Mouse (Mus musculus): ENCODE measurements at regions not wholly inside any gene's neighbourhood (a gene's known extent, or its start where the extent isn't known, plus 50 kb on each side); places are given as distances from the start of the nearest gene placed in this dataset.
A peak's percentile ranks its signal among the peaks of the same experiment; 100 is the strongest.

DNA sequence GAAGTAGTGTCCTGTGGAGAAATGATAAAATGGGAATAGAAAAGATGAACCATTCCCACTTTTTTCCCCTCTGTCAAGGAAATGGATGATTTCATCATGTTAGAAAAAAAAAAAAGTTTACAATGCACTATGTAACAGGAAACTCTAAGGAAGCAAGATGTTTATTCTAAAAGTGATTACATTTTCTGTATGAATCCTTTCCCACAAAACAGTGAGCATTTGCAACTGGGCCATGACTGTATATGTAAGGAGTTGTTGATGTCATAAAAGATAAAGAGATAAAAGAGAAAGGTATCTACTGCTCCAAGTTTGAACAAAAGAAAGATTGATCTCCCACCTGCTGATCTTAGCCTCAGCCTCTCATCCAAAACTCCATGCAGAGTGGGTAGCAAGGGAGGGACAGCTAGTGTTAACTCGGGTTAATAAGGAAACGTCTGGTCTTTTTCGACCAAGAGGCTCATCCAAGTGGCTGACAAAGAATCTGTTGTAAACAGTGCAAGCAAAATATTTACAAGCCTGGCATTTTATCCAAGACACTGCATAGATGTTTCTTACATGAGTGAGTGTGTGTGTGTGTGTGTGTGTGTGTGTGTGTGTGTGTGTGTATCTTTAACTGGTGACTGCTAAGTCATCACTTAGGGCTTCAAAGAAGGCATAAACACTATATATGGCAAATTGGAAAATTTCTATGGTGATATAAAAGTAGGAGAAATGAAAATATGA lies 213.3 kb downstream of the Gm9733 start:
- no peak for DNase-seq

GRCm38 (mm10) chr3:15126736-15127135 lies 205.4 kb downstream of the Gm9733 start:
- no peak for DNase-seq

- no peak for DNase-seq
These were observed 203.7 kb downstream of the Gm9733 start for GRCm38 (mm10) chr3:15128370-15128769.

DNA sequence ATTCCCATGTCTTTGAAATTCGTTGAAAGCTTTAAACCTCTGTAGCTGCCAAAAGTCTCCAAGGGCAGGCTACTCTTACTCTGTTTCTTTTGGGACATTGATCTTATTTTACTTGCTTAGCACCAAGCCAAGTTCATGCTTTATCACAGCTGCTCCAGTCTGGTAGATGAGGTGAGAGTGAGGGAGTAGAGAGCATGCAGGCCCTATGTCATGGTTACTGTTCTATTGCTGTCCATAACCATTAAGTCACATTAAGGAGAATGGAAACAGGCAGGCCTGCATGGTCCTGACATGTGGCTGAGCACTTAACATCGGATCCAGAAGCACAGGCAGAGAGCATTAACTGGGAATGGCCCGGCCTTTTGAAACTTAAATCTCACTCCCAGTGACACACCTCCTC lies 203.1 kb downstream of the Gm9733 start:
- no peak for DNase-seq

GRCm38 (mm10) chr3:15129729-15130369 lies 202.3 kb downstream of the Gm9733 start:
- DNase-seq, result no peak

DNA sequence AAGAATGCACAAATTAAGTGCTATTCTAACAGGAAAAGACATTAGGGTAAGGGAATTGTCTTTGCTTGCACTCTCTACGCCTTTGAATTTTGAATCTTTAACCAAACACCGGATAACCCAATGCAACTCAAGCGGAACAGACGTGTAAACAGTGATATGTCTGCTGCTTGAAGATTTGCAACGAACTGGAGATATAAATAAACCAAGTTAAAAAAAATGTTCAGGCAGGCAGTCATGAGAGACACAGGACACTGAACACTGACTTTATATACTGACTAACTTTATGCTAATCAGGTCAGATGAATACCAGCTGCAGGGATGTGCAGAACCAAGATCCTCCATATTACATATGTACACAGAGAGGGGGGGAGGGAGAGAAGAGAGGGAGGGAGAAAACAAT lies 200.0 kb downstream of the Gm9733 start:
- no peak for DNase-seq

- no peak for DNase-seq
These were observed 192.6 kb downstream of the Gm9733 start for GRCm38 (mm10) chr3:15139550-15139949.

DNA sequence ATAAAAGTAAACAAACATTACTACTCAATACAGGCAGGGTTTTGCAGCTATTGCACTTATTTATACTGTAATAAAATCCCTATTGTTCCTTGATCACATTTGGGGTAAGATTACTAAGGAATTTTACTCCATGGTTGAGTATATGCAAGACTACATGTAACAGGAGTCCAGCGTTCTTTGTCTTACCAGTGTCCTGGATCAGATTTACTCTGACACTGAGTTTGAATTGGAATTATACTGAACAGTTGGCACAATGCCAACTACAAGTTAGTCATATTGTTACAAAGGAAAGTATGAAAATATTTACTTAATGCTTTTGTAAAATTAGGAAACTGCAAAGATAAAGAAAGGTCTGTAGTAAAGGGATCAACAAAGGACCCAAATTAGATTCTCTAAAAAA lies 178.4 kb downstream of the Gm9733 start:
- DNase-seq, result no peak

GRCm38 (mm10) chr3:15154153-15154552 lies 177.9 kb downstream of the Gm9733 start:
- peak; percentile 16 for DNase-seq

DNA sequence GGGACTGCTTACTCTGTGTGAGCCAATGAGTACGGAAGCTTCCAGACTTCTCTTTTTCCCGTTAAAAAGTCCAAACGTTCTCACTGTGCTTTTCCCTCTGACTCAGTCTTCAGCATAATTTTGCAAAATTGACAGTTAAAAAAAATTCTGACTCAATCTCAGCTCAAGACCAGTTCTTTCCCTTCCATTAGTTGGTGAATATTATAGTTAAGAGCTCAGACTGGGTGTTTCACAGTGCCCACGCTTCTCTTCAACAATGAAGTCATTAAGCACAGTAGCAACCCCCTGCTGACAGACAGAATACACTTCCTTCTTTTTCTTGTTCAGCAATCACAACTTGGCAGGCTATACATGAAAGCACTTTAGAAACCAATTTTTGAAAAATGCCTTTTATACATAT lies 175.4 kb downstream of the Gm9733 start:
- DNase-seq, result no peak

- no peak for DNase-seq
These were observed 174.3 kb downstream of the Gm9733 start for GRCm38 (mm10) chr3:15157842-15158241.

DNA sequence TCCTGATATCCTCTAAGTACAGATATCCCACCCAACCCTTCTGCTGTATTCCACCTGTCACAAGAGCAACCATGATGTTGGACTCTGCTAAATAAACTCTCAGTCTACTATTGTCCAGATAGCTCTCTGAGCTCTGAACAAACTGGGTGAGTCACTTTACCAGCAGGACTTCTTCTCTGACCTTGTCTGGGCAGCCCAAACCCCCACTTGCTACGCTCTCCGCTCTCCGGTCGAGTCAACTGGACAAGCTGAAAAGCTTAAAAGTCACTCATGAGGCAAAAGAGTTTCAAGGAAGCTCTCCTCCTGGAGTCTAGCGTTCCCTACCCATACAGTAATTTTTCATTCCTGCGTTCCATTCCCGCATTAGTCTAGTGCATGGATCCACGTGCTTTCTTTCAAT lies 173.2 kb downstream of the Gm9733 start:
- no peak for DNase-seq

DNA sequence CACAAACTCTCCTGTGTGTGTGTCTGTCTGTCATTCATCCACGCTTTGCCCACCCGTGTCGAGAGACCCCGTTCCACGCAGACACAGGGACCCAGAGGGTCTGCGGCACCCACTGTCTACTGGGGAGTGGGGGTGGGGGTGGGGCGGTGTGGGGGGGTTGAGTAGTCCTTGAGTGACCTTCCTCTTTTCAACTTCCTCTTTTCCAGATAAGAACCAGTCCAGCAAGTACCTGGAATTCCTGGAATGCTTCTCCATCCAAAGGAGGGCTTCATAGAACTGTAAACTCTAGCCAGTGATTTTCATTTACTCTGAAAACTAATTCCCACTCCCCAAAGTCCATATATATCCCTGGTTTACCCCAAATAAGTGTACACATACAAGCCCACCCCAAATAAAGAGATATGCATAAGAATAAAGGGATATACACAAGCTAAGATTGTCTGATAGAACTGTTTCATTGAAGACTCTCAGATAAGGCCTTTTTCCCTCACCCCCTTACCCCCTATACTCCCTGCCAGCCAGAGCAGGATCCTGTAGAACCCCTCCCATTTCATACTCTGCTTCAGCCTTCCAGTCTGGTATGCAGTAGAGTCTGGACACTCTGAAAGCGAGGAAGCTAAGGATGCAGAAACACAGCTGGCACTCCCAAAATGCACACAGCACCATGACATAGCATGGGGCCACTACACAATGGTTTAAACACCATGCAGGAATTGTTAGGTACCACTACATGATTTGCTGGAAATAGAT lies 172.0 kb downstream of the Gm9733 start:
- DNase-seq, result no peak

DNA sequence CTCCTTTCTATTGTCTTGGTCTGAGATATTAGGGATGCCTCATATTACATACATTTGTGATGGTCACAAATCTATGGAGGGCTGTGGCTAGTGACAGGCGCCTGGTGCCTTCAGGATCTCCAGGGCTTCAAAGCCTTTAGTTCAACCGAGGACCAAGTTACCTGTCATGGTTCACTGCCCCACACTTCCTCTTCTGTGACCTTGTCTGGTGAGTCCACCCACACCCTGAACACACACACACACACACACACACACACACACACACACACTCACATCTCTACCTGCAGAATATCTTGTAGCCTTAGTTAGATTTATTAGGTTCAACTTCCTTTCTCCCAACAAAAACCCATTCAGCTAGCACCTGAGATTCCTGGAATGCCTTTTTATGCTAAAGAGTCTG lies 156.3 kb downstream of the Gm9733 start:
- DNase-seq, result no peak

DNA sequence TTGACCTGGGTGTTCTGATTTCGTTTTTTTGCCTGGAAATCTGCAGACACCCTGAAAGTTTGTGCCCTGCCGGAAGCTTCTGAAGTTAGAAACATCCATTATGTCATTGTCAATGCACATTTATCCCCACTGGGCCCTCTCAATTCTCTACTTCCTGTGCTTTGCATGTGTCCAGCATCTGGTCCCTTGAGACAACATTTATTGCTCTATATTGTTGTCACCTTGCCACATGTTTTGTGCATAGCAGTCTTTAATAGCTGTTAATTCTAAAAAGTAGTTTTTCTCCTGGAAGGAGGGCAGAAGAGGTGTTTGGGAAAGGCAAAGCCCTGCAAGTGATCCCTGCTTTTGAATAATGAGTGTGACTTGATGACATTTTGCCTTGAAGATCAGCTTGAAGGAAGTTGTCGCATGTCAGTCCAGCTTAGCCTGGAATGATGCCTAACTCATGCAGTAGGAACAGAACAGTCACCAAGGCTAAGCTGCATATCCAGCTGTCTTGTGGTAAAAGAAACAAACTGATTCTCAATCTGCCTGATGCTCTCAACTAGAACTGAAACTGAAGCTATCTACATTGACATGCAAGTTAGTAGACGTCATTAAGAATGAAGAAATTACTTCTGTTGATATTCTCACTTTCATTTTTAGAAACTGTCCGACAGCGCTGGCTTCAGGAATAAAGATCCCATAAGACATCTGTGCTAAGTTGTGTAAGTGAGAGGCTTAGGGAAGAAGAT lies 152.9 kb downstream of the Gm9733 start:
- DNase-seq, result no peak

- DNase-seq, result no peak
These were observed 151.0 kb downstream of the Gm9733 start for GRCm38 (mm10) chr3:15181111-15181510.

DNA sequence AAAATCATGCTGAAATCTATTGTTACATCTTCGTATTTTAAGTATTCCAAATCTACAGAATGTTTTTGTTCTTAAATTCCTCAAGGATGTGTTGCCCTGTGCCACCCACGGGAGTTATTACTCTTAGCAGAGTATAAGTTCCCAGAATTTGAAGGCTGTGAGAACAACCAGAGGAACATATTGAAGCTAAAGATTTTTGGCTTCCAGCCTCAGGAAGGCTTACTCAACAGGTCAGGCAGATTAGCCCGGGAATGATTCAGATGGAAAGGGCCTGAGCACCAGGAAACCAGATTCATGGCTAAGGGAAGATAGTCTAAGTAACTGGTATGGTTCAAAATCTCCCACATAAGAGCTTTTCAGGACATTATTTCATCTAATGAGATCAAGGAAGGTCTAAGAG lies 145.4 kb downstream of the Gm9733 start:
- no peak for DNase-seq

GRCm38 (mm10) chr3:15194362-15194761 lies 137.7 kb downstream of the Gm9733 start:
- peak; percentile 78 for DNase-seq

- DNase-seq, result no peak
These were observed 136.0 kb downstream of the Gm9733 start for GRCm38 (mm10) chr3:15196101-15196500.

DNA sequence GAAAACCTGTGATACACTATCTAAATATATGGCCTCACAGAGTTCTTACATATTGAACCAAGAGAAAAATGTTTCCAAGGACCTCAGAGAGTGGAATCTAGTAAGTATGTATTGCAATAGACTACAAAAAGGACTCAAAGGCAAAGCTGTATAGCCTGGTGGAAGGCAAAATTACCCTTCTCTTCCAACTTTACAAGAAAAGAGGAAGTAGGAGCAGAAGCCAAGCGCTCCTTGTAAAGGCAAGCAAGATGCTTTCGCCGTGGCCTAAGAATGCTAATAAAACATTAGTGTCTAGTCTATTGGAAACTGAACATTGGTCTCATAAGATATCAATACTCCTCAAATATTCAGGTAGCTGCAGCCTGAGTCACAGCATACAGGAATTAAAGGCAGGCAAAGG lies 134.0 kb downstream of the Gm9733 start:
- no peak for DNase-seq

DNA sequence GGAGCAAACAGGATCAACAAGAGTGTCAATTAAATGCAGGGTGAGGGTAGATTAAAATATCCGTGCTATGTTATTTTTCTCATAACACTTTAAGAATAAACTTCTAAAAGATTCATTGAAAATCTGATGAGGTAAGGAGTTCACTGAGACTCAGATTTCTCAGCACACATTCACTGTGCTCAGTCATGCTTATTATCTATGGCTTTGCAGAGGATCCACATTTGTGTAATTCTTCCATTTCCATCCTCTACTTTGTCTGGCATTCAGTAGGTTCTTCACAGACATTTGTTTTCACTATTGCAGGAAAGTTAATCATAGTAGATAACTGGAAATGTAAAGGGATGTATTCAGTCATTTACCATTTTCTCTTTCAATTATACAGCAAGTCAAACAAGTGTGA lies 131.8 kb downstream of the Gm9733 start:
- no peak for DNase-seq

DNA sequence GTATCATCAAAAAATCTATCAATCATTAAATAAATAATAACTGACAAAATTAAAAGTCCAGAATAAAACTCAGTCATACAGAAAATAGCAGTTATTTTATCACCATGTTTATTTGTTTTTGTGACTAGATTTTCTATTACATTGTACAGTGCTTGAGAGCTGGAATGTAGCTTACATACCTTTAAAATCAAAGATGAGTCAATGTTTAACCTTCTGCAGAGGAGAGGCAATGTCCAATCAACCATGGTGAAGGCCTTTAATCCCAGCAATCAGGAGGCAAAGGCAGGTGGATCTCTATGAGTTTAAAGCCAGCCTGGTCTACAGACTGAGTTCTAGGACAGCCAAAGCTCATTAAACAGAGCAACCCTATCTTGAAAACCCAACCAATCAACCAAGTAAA lies 131.1 kb downstream of the Gm9733 start:
- no peak for DNase-seq

DNA sequence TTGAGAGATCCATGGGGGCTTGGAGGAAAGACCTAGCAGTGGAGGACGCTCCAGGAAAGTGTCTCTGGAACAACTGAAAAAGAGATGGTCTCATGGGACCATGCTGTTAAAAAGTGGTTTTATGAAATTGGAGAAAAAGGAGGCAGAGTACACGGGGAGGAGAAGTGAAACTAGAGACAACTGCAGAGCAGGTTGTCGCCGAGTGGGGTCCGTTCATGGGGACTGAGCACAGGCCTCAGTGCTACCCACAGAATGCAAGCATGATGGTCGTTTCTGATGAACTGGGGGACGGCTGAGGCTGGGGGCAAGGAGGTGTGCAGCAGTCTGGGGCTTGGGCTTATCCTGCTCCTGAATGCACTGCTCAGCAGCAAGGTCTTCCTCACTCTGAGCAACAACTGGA lies 129.3 kb downstream of the Gm9733 start:
- no peak for DNase-seq

Measured in right cerebral cortex, postnatal 14 days (tissue).